Mouse (Mus musculus): ENCODE data around the gene Fam20b.

- TF ChIP-seq EP300 (IDR thresholded peaks at IDR 0.05; ENCODE audit: low read depth) (no peak), CTCF (IDR thresholded peaks at IDR 0.05; ENCODE audit: low read depth) (no peak)
Observed at GRCm38 (mm10) chr1:156750261-156750660, 31.4 kb upstream of the Fam20b start.

All from liver, embryonic 14.5 days (tissue).